Mouse (Mus musculus): ENCODE results near the gene Nfatc3. TPM values are rescaled to one million over a fixed set of nuclear protein-coding genes. Genes with fewer than 3 reads are reported as not detected.
A peak's percentile ranks its signal among the peaks of the same experiment; 100 is the strongest.

The Nfatc3 gene
- polyA plus RNA-seq, 1 experiment from 2014 or later, result 3.9 TPM

DNA sequence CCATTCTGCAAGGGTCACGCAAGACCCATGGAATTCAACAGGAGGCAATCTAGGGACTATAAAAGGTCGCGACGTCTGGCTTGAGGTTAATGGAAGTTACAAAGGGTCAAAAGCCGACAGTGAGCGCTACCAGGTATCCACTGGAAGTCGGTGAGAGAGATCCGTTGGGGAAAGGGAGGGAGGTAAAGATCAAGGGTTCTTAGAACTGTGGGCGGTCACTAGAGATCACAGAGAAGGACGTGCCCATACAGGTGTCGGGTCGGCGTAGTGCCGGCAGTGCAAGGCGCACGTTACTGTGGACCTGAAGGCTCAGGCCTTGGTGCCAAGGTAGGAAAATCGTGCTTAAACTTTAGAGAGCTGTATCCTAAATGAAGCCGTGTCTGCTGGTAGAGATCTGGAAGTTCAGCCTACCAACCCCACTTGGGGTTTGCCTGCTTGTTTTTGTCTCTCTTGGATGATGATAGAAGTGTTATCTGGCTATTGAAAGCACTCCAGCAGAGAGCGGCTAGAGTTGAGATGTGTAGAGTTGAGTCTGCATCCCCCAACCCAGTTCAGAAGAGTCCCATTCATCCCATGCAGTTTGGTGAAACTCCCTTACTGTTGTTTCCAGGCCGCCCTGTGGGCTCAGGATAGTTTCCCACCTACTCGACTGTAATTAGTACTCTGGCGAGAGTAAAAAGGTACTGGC is 78.7 kb downstream of the Nfatc3 start:
- no peak for ATAC-seq (replicated peaks; ENCODE audit: low FRiP score, low read depth)
- no peak for DNase-seq (ENCODE audit: low spot score)
- Histone ChIP-seq H3K4me2 (ENCODE audit: low read length) (peak overlapping the region; percentile 89), H3K9me3 (replicated peaks; ENCODE audit: low read length) (no peaks in the 10 kb centered on the region), H3K27me3 (ENCODE audit: insufficient read depth, low read length) (no peaks in the 10 kb centered on the region), H3K4me3 (replicated peaks; ENCODE audit: low read depth, low read length) (peak overlapping the region; percentile 49), H3K27ac (peak overlapping the region; percentile 94), H3K36me3 (ENCODE audit: insufficient read depth, low read length) (peaks cover 5% of the 10 kb centered on the region), H3K9ac (ENCODE audit: low read depth, low read length) (peak overlapping the region; percentile 77), H3K4me1 (replicated peaks; ENCODE audit: insufficient read depth, low read length) (peaks cover 6% of the 10 kb centered on the region)
- no peak for TF ChIP-seq CTCF (IDR thresholded peaks at IDR 0.05; ENCODE audit: low read depth)
- 11% methylated on average over 22 of the region's 22 CpGs for WGBS

DNA sequence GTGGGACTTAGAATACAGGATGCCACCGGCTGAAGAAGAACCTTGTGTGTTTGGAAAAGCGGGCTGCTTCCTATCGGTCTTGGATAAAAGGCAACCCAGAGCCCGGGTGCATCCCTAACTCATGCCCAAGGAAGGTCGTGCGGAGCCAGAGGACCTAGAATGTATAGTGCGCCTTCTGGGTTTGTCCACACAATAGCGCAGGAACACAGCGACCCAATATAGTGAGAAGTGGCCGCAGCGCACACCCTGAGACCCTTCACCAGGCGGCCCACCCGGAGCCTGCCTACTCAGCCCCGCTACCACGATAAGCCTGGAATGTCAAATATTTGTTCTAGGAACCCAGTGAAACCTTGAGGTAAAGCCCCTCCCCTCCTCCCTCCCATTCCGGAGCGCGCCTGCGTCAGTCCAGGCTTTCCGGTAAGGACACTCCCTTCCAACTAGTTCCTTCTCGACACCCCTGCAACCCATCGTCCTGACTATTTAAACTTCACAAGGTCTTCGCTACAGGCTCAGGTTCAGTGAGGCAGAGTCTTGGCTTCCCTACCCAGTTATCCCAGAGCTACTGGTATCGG is 79.4 kb downstream of the Nfatc3 start:
- Histone ChIP-seq H3K9ac (ENCODE audit: low read depth, low read length) (peak overlapping the region; percentile 77), H3K4me2 (ENCODE audit: low read length) (peak overlapping the region; percentile 89), H3K9me3 (replicated peaks; ENCODE audit: low read length) (no peaks in the 10 kb centered on the region), H3K4me1 (replicated peaks; ENCODE audit: insufficient read depth, low read length) (peaks cover 6% of the 10 kb centered on the region), H3K4me3 (replicated peaks; ENCODE audit: low read depth, low read length) (peak overlapping the region; percentile 49), H3K27ac (peak overlapping the region; percentile 94), H3K36me3 (ENCODE audit: insufficient read depth, low read length) (no peaks in the 10 kb centered on the region; the same call in 1 of the 2 replicates), H3K27me3 (ENCODE audit: insufficient read depth, low read length) (no peaks in the 10 kb centered on the region)
- DNase-seq (ENCODE audit: low spot score) (peak; percentile 83), ATAC-seq (replicated peaks; ENCODE audit: low FRiP score, low read depth) (no peak)
- WGBS, result under 1% methylated on average over 24 of the region's 24 CpGs
- no peak for TF ChIP-seq CTCF (IDR thresholded peaks at IDR 0.05; ENCODE audit: low read depth)

DNA sequence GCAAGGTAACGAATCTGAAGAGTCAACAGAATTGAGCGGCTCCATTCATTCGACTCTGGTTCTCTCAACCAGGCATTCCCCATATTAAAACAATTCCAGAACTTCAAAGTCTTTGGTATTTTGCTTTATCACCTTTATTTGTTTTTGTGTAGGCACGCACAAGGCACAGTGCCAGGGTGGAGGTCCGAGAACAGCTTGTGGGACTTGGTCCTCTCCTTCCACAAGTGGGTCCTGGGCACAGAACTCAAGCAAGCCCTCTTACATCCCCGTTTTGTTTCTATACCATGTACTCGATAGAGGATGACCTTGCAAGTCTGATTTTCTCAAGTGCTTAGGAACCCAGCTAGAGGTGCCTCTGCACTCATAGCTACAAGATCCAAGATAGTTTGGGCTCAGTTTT is 80.0 kb downstream of the Nfatc3 start:
- ATAC-seq (replicated peaks; ENCODE audit: low FRiP score, low read depth), result no peak

GRCm38 (mm10) chr8:106140191-106140590 is 81.6 kb downstream of the Nfatc3 start:
- peaks cover 6% of the 10 kb centered on the region; the same call in 1 of the 2 replicates for H3K4me1 ChIP-seq (replicated peaks; ENCODE audit: insufficient read depth, low read length)

More for the DNA sequence above, 80.0 kb downstream of the Nfatc3 start:
- peak overlapping the region; percentile 77 for H3K9ac ChIP-seq (ENCODE audit: low read depth, low read length)
- no peak for TF ChIP-seq CTCF (IDR thresholded peaks at IDR 0.05; ENCODE audit: low read depth)
- no peaks in the 10 kb centered on the region for H3K9me3 ChIP-seq (replicated peaks; ENCODE audit: low read length)
- peak overlapping the region; percentile 89 for H3K4me2 ChIP-seq (ENCODE audit: low read length)
- peak overlapping the region; percentile 49 for H3K4me3 ChIP-seq (replicated peaks; ENCODE audit: low read depth, low read length)
- no peaks in the 10 kb centered on the region for H3K36me3 ChIP-seq (ENCODE audit: insufficient read depth, low read length)
- peaks cover 6% of the 10 kb centered on the region for H3K4me1 ChIP-seq (replicated peaks; ENCODE audit: insufficient read depth, low read length)
- 15% methylated on average over 7 of the region's 7 CpGs for WGBS
- no peaks in the 10 kb centered on the region for H3K27me3 ChIP-seq (ENCODE audit: insufficient read depth, low read length)
- H3K27ac ChIP-seq, result peak overlapping the region; percentile 94
- DNase-seq (ENCODE audit: low spot score), result no peak

GRCm38 (mm10) chr8:106140769-106141168 is 82.1 kb downstream of the Nfatc3 start:
- H3K36me3 ChIP-seq (ENCODE audit: insufficient read depth, low read length), result no peaks in the 10 kb centered on the region
- H3K4me1 ChIP-seq (replicated peaks; ENCODE audit: insufficient read depth, low read length), result peaks cover 6% of the 10 kb centered on the region; the same call in 1 of the 2 replicates
- H3K27me3 ChIP-seq (ENCODE audit: insufficient read depth, low read length), result no peaks in the 10 kb centered on the region
- no peak overlapping the region for H3K9ac ChIP-seq (ENCODE audit: low read depth, low read length)
- H3K27ac ChIP-seq, result no peak overlapping the region
- no peak for ATAC-seq (replicated peaks; ENCODE audit: low FRiP score, low read depth)
- peak; percentile 97 for TF ChIP-seq CTCF (IDR thresholded peaks at IDR 0.05; ENCODE audit: low read depth)
- 13% methylated on average over 13 of the region's 13 CpGs for WGBS
- H3K4me2 ChIP-seq (ENCODE audit: low read length), result no peak overlapping the region
- H3K4me3 ChIP-seq (replicated peaks; ENCODE audit: low read depth, low read length), result no peak overlapping the region
- peak; percentile 95 for DNase-seq (ENCODE audit: low spot score)
- H3K9me3 ChIP-seq (replicated peaks; ENCODE audit: low read length), result no peaks in the 10 kb centered on the region

More at GRCm38 (mm10) chr8:106140191-106140590, 81.6 kb downstream of the Nfatc3 start:
- Histone ChIP-seq H3K4me3 (replicated peaks; ENCODE audit: low read depth, low read length) (no peak overlapping the region), H3K36me3 (ENCODE audit: insufficient read depth, low read length) (no peaks in the 10 kb centered on the region), H3K4me2 (ENCODE audit: low read length) (no peak overlapping the region), H3K9me3 (replicated peaks; ENCODE audit: low read length) (no peaks in the 10 kb centered on the region), H3K27me3 (ENCODE audit: insufficient read depth, low read length) (no peaks in the 10 kb centered on the region), H3K27ac (no peak overlapping the region), H3K9ac (ENCODE audit: low read depth, low read length) (no peak overlapping the region)
- WGBS, result 67% methylated on average over 5 of the region's 5 CpGs
- no peak for TF ChIP-seq CTCF (IDR thresholded peaks at IDR 0.05; ENCODE audit: low read depth)
- ATAC-seq (replicated peaks; ENCODE audit: low FRiP score, low read depth) (no peak), DNase-seq (ENCODE audit: low spot score) (no peak)

DNA sequence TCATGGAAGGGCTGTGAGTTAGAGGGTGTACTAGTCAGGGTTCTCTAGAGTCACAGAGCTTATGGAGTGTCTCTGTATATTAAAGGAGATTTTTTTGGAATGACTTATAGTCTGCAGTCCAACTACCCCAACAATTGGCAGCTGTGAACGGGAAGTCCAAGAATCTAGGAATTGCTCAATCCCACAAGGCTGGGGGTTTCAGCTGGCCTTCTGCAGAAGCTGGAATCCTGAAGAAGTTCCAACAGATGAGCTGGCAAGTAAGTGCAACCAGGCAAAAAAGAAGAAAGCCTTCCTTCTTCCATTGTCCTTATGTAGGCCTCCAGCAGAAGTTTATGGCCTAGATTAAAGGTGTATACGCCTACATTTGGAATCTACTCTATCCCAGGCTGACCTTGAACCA is 86.7 kb downstream of the Nfatc3 start:
- Histone ChIP-seq H3K36me3 (ENCODE audit: insufficient read depth, low read length) (no peaks in the 10 kb centered on the region), H3K9me3 (replicated peaks; ENCODE audit: low read length) (no peaks in the 10 kb centered on the region), H3K4me2 (ENCODE audit: low read length) (no peak overlapping the region), H3K27ac (no peak overlapping the region), H3K4me1 (replicated peaks; ENCODE audit: insufficient read depth, low read length) (no peaks in the 10 kb centered on the region), H3K27me3 (ENCODE audit: insufficient read depth, low read length) (no peaks in the 10 kb centered on the region), H3K4me3 (replicated peaks; ENCODE audit: low read depth, low read length) (no peak overlapping the region), H3K9ac (ENCODE audit: low read depth, low read length) (no peak overlapping the region)
- DNase-seq (ENCODE audit: low spot score), result no peak
- ATAC-seq (replicated peaks; ENCODE audit: low FRiP score, low read depth), result no peak
- TF ChIP-seq CTCF (IDR thresholded peaks at IDR 0.05; ENCODE audit: low read depth), result no peak
- WGBS, result 79% methylated on average over 2 of the region's 2 CpGs
